Mouse (Mus musculus): ENCODE data around the gene Dolpp1. TPM values are rescaled to one million over a fixed set of nuclear protein-coding genes. Genes with fewer than 3 reads are reported as not detected.
"Not testable (repeated sequence)": the region's sequence is repeated elsewhere in the genome, so short reads cannot be mapped to it uniquely, and the experiment has no call there.

The Dolpp1 gene
- total RNA-seq, 1 experiment from 2014 or later = 33.9 TPM

GRCm38 (mm10) chr2:30407778-30408177 lies 15.7 kb downstream of the Dolpp1 start:
- ATAC-seq (replicated peaks; ENCODE audit: low read depth, poor library complexity, severe bottlenecking) = no peak

DNA sequence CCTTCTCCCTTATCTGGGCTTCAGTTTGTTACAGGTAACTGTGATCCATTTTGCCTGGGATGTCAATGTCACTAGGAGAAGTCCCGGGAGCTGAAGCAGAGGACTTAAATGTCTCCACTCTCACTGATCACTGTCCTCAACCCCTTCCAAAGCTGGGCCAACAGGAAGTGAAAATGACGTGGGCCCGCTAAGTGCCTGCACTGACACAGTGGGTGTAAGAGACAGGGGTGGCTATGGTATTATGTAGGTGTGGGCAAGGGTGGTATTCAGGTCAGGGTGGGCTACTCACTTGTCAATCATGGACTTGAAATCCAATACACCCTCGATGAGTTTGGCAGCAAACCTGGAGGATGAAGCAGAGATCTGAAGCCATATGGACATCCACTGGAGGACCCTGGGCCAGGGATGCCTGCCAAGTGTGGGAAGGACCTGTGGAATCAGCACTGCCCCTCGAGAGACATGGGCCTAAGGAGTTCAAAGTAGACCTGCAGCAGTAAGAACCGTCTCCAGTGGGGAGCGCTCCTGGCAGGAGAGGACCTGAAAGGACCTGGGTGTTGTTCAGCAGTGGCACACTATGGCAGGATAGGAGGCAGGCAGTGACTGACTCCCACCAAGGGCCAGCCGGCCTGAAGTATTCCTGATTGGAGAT lies 16.5 kb downstream of the Dolpp1 start:
- no peak for ATAC-seq (replicated peaks; ENCODE audit: low read depth, poor library complexity, severe bottlenecking)

DNA sequence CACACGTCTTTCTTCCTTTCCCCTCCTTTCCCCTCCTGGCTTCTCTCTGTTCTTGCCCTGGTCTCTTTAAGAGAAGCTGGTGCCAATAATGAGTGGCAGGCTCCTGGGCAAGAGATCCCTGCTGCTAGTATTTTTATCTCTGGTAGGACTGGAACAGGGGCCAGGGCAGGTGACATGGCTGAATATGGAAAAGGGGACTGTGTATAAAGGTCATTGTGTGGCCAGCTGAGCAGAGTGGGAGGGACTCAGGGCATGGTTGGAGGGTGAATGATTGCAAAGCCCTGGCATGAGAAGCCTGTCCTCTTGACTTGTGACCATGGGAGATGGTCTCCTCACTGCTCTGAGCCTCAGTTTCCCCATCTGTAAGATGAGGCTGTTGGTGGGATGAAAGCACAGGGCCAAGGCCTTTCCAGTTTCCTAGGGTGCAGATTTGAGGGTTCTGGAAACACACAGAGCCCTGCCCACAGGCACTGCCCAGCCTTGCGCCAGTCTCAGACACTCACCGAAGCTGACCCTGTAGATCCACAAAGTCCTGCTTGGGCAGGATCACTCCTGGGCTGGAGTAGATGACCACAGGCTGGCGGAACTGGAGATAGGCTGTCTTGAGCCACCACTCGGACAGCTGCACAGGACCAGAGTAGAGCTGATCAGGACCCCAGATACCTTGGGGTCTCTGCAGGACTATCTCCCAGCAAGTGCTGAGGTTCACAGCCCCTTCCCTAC lies 17.6 kb downstream of the Dolpp1 start:
- no peak for ATAC-seq (replicated peaks; ENCODE audit: low read depth, poor library complexity, severe bottlenecking)

DNA sequence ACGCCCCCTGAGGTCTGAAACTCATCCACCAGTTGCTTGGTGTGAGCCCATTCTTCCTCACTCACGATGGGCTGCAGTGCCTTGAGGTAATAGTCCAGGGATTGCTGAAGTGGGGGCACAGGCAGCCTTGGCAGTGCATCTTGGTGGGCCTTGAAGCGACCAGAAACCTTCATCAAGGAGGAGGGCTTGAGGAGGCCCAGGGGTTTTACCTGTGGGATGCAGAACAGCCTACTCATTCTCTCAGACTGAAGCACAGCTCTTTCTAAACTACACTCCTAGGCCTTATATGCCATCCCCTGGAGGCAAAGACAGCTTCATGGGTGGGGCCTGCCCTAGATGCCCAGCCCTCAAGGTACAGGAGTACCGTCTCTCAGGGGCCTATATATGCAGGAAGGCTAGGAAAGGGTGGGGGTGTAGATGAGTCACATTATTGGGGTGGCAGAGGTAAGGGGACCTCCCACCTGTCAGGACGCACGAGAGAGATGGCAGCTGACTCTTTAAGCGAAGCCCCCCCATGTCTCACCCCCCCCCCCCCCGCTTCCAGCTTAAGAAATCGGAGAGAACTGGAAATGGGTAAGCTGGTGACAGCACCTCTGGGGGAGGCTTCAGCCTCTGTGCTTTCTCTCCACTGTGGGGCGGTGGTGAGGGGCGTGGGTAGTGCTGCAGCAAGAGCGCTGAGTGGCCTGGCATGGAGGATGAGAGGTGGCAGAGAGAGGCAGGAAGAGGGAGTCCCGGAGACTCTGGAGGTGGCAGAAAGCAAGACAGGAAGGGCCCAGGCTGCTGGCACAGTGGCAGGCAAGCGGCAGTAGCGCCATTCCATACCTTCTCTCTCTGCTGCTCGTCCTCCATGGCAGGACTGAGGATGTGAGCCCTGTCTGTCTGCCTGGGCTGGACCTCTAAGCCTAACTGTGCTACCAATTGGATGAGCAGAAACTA lies 21.3 kb downstream of the Dolpp1 start:
- ATAC-seq (replicated peaks; ENCODE audit: low read depth, poor library complexity, severe bottlenecking) = no peak

GRCm38 (mm10) chr2:30414101-30414500 lies 22.0 kb downstream of the Dolpp1 start:
- no peak for ATAC-seq (replicated peaks; ENCODE audit: low read depth, poor library complexity, severe bottlenecking)

GRCm38 (mm10) chr2:30414681-30415080 lies 22.6 kb downstream of the Dolpp1 start:
- no peak for ATAC-seq (replicated peaks; ENCODE audit: low read depth, poor library complexity, severe bottlenecking)

DNA sequence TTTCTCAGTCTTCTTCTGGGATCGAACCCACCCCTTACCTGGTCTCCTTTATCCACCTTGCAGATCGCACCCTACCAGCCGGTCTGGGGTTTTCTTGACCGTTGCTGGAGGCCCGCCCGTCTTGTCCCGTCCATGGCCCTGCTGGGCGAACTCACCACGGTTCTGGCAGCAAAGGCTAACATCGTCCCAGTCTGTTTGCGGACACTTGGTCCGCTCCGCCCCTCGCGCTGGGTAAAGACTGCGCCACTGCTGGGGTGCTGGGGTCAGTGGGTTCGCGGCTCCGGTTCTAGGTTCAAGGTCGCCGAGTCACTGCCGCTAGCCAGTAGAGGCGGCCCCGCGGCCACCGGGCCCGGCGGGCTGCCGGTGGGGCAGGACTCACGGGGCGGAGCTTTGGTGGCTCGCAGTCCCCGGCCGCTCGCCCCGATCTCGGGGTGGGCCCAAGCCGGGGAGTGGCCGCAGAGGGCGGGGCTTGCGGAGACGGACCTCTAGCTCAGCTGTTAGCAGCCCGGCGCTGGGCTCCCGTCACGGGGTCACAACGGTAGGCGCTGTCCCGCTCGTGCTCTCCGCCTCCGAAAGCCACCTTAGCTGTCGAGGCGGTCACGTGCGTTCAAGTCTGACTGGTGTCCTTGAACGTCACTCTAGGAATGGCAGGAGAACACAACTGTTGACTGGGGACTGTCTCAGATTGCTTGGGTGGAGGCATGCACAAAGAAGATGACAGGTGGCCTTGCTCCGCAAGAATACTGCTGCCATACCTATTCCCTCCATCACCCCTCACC lies 23.3 kb downstream of the Dolpp1 start, which contains the start of gene Crat:
Crat (minus strand) TSS at position 657 of the 779 bp plus-strand sequence.
- ATAC-seq (replicated peaks; ENCODE audit: low read depth, poor library complexity, severe bottlenecking) = peak; percentile 64

- peak; percentile 72 for ATAC-seq (replicated peaks; ENCODE audit: low read depth, poor library complexity, severe bottlenecking)
These were observed 24.0 kb downstream of the Dolpp1 start, which contains the start of gene Ptpa for GRCm38 (mm10) chr2:30415936-30416648. TSS of gene Ptpa (plus strand) at chr2:30416039.

GRCm38 (mm10) chr2:30416649-30416965 lies 24.6 kb downstream of the Dolpp1 start:
- ATAC-seq (replicated peaks; ENCODE audit: low read depth, poor library complexity, severe bottlenecking) = no peak

- not testable (repeated sequence) for ATAC-seq (replicated peaks; ENCODE audit: low read depth, poor library complexity, severe bottlenecking)
These were observed 25.1 kb downstream of the Dolpp1 start for GRCm38 (mm10) chr2:30417154-30417553.

GRCm38 (mm10) chr2:30417595-30418165 lies 25.6 kb downstream of the Dolpp1 start:
- no peak for ATAC-seq (replicated peaks; ENCODE audit: low read depth, poor library complexity, severe bottlenecking)

DNA sequence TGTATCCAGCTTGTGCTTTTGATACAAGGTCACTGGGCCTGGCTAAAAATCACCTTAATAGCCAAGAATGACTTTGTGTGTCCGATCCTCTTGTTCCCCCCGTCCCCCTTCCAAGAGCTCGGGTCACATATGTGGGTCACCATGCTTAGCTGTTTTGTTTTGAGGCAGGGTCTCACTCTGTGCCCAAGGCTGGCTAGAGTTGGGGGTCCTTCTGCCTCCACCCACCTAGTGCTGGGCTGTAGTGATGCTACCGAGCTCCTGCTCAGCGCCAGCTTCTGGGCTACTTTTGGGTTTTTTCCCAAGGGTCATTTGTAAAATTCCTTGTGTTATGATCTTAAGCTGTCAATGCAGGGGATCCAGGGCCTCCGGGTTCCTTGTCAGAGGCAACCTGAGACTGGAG lies 26.2 kb downstream of the Dolpp1 start:
- no peak for ATAC-seq (replicated peaks; ENCODE audit: low read depth, poor library complexity, severe bottlenecking)

DNA sequence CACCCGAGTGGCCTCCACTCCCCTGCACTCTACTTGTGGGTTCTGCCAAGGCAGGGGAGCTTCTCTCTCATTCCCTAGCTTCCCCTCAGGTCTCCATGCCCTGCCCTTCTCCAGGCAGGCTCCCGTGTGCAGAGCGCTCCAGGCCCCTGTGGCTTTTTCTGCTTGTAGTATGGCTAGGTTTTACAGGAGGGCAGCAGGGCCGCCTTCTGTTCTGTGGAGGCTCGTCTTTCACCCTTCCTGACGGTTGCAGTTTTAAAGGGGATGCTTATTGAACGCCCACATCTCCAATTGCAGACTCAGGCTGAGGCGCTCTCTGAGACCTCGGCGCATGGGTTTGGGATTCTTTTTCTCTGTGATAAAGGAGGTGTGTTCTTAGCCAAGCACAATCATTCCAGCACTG lies 27.1 kb downstream of the Dolpp1 start:
- no peak for ATAC-seq (replicated peaks; ENCODE audit: low read depth, poor library complexity, severe bottlenecking)

- ATAC-seq (replicated peaks; ENCODE audit: low read depth, poor library complexity, severe bottlenecking) = no peak
These were observed 29.4 kb downstream of the Dolpp1 start for GRCm38 (mm10) chr2:30421432-30421831.

- ATAC-seq (replicated peaks; ENCODE audit: low read depth, poor library complexity, severe bottlenecking) = no peak
These were observed 37.1 kb downstream of the Dolpp1 start for GRCm38 (mm10) chr2:30429156-30429555.

DNA sequence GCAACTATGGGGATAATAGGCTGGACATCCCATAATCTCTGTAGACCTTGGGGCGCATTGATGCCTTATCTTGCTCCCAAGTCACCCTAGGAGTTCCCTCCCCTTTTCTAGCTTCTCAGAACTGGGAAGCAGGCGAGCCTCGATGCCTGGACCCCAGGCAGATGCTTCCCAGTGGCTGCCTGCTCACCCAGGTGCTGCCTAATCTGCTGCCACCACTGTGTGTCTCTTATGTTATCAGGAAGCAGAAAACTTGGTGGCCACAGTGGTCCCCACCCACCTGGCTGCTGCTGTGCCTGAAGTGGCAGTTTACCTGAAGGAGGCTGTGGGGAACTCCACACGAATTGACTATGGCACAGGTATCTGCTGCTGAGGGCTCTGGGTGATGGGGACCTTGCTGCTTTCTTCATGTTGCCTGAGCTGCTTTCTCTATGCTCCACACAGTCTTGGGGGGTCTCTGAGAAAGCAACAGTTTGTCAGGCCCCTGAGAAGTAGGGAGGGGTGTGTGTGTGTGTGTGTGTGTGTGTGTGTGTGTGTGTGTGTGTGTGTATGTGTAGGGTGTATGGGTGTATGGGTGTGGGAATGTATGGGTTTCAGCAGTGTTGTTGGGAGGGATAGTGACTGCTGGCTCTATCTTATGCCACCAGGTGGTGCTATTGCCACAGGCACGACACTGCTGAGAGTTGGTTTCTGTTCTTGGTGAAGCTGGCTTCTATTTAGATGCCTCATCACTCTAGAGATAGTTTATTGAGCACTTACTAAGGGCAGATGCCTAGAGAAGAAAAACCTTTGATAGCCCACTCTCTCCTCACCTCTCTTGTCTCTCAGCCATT lies 43.5 kb downstream of the Dolpp1 start:
- ATAC-seq (replicated peaks; ENCODE audit: low read depth, poor library complexity, severe bottlenecking) = peak; percentile 85

GRCm38 (mm10) chr2:30436156-30436545 lies 44.1 kb downstream of the Dolpp1 start:
- ATAC-seq (replicated peaks; ENCODE audit: low read depth, poor library complexity, severe bottlenecking) = no peak

GRCm38 (mm10) chr2:30436809-30437208 lies 44.8 kb downstream of the Dolpp1 start:
- no peak for ATAC-seq (replicated peaks; ENCODE audit: low read depth, poor library complexity, severe bottlenecking)

Measured in common myeloid progenitor, adult 5-6 weeks (primary cell).